Mouse (Mus musculus): Measurements from ENCODE around the gene Togaram2. TPM values are rescaled to one million over a fixed set of nuclear protein-coding genes. Genes with fewer than 3 reads are reported as not detected.
"Not testable (repeated sequence)": the region's sequence is repeated elsewhere in the genome, so short reads cannot be mapped to it uniquely, and the experiment has no call there.

Gene Togaram2
- polyA plus RNA-seq, 1 experiment from 2014 or later = not detected

- no peak for ATAC-seq (ENCODE audit: insufficient number of reproducible peaks, insufficient read depth, low FRiP score, low TSS enrichment)
- Histone ChIP-seq H3K9ac (no peak overlapping the region), H3K4me1 (0 out of 2 replicates have a peak, but pooled peaks cover 7% of the 10 kb centered on the region), H3K27ac (no peak overlapping the region), H3K27me3 (no peaks in the 10 kb centered on the region), H3K4me2 (replicated peaks) (no peak overlapping the region), H3K9me3 (no peaks in the 10 kb centered on the region), H3K36me3 (no peaks in the 10 kb centered on the region), H3K4me3 (no peak overlapping the region)
- 82% methylated on average over 9 of the region's 9 CpGs for WGBS
These were observed 73.1 kb downstream of the Togaram2 start for GRCm38 (mm10) chr17:71746114-71746513.

- no peaks in the 10 kb centered on the region for H3K9me3 ChIP-seq
- no peaks in the 10 kb centered on the region for H3K27me3 ChIP-seq
- H3K4me3 ChIP-seq = no peak overlapping the region
- H3K27ac ChIP-seq = no peak overlapping the region
- no peak overlapping the region for H3K4me2 ChIP-seq (replicated peaks)
- H3K36me3 ChIP-seq = no peaks in the 10 kb centered on the region
- H3K4me1 ChIP-seq = 0 out of 2 replicates have a peak, but pooled peaks cover 7% of the 10 kb centered on the region
- ATAC-seq (ENCODE audit: insufficient number of reproducible peaks, insufficient read depth, low FRiP score, low TSS enrichment) = no peak
- 78% methylated on average over 8 of the region's 8 CpGs for WGBS
- no peak overlapping the region for H3K9ac ChIP-seq
These were observed 74.5 kb downstream of the Togaram2 start for GRCm38 (mm10) chr17:71747561-71747960.

- H3K4me3 ChIP-seq = no peak overlapping the region
- no peak for ATAC-seq (ENCODE audit: insufficient number of reproducible peaks, insufficient read depth, low FRiP score, low TSS enrichment)
- H3K4me2 ChIP-seq (replicated peaks) = no peak overlapping the region
- no peak overlapping the region for H3K27ac ChIP-seq
- WGBS = 82% methylated on average over 9 of the region's 9 CpGs
- H3K9ac ChIP-seq = no peak overlapping the region
- H3K9me3 ChIP-seq = no peaks in the 10 kb centered on the region
- no peaks in the 10 kb centered on the region for H3K27me3 ChIP-seq
- no peaks in the 10 kb centered on the region for H3K36me3 ChIP-seq
- H3K4me1 ChIP-seq = no peaks in the 10 kb centered on the region
These were observed 76.6 kb downstream of the Togaram2 start for GRCm38 (mm10) chr17:71749616-71750168.

GRCm38 (mm10) chr17:71752831-71753230 lies 79.8 kb downstream of the Togaram2 start, which contains the start of gene Pcare:
Gene Pcare, minus strand, starts transcription at chr17:71752894.
- H3K4me2 ChIP-seq (replicated peaks) = no peak within 1 kb of the TSS
- no peaks in the 10 kb centered on the region for H3K9me3 ChIP-seq
- H3K27me3 ChIP-seq = no peaks in the 10 kb centered on the region
- no peak within 1 kb of the TSS for H3K9ac ChIP-seq
- H3K36me3 ChIP-seq = no peaks in the 10 kb centered on the region
- H3K27ac ChIP-seq = no peak within 1 kb of the TSS
- no peak within 1 kb of the TSS for H3K4me3 ChIP-seq
- 53% methylated on average over 10 of the region's 10 CpGs for WGBS
- H3K4me1 ChIP-seq = no peaks in the 10 kb centered on the region
- ATAC-seq (ENCODE audit: insufficient number of reproducible peaks, insufficient read depth, low FRiP score, low TSS enrichment) = no peak

- H3K4me2 ChIP-seq (replicated peaks) = no peak overlapping the region
- peaks cover 4% of the 10 kb centered on the region; the same call in 1 of the 2 replicates for H3K9me3 ChIP-seq
- WGBS = 79% methylated on average over 7 of the region's 7 CpGs
- ATAC-seq (ENCODE audit: insufficient number of reproducible peaks, insufficient read depth, low FRiP score, low TSS enrichment) = no peak
- no peak overlapping the region for H3K9ac ChIP-seq
- H3K4me1 ChIP-seq = no peaks in the 10 kb centered on the region
- no peaks in the 10 kb centered on the region for H3K27me3 ChIP-seq
- no peak overlapping the region for H3K27ac ChIP-seq
- H3K36me3 ChIP-seq = no peaks in the 10 kb centered on the region
- H3K4me3 ChIP-seq = no peak overlapping the region
These were observed 87.5 kb downstream of the Togaram2 start for GRCm38 (mm10) chr17:71760536-71760935.

- not testable (repeated sequence) for H3K4me1 ChIP-seq; ATAC-seq (ENCODE audit: insufficient number of reproducible peaks, insufficient read depth, low FRiP score, low TSS enrichment); H3K4me3 ChIP-seq; H3K9ac ChIP-seq; H3K27me3 ChIP-seq; H3K36me3 ChIP-seq; H3K9me3 ChIP-seq; H3K4me2 ChIP-seq (replicated peaks); H3K27ac ChIP-seq
- WGBS = 58% methylated on average over 1 of the region's 1 CpGs
These were observed 95.1 kb downstream of the Togaram2 start, which contains the start of gene Clip4 for GRCm38 (mm10) chr17:71768173-71768572. Gene Clip4, plus strand, starts transcription at chr17:71768473.

- no peaks in the 10 kb centered on the region for H3K36me3 ChIP-seq
- WGBS = 24% methylated on average over 6 of the region's 6 CpGs
- H3K9ac ChIP-seq = no peak overlapping the region
- no peak overlapping the region for H3K4me3 ChIP-seq
- H3K4me2 ChIP-seq (replicated peaks) = no peak overlapping the region
- no peaks in the 10 kb centered on the region for H3K27me3 ChIP-seq
- no peaks in the 10 kb centered on the region for H3K4me1 ChIP-seq
- H3K27ac ChIP-seq = no peak overlapping the region
- ATAC-seq (ENCODE audit: insufficient number of reproducible peaks, insufficient read depth, low FRiP score, low TSS enrichment) = no peak
- no peaks in the 10 kb centered on the region for H3K9me3 ChIP-seq
These were observed 96.5 kb downstream of the Togaram2 start for GRCm38 (mm10) chr17:71769564-71769963.

GRCm38 (mm10) chr17:71770696-71771095 lies 97.6 kb downstream of the Togaram2 start:
- Histone ChIP-seq H3K4me3 (no peak overlapping the region), H3K9ac (no peak overlapping the region), H3K4me1 (no peaks in the 10 kb centered on the region), H3K9me3 (no peaks in the 10 kb centered on the region), H3K27ac (no peak overlapping the region), H3K27me3 (no peaks in the 10 kb centered on the region), H3K4me2 (replicated peaks) (no peak overlapping the region), H3K36me3 (no peaks in the 10 kb centered on the region)
- WGBS = 86% methylated on average over 3 of the region's 3 CpGs
- no peak for ATAC-seq (ENCODE audit: insufficient number of reproducible peaks, insufficient read depth, low FRiP score, low TSS enrichment)

GRCm38 (mm10) chr17:71774173-71774572 lies 101.1 kb downstream of the Togaram2 start:
- Histone ChIP-seq H3K27ac (no peak overlapping the region), H3K4me2 (replicated peaks) (no peak overlapping the region), H3K9me3 (0 out of 2 replicates have a peak, but pooled peaks cover 7% of the 10 kb centered on the region), H3K27me3 (no peaks in the 10 kb centered on the region), H3K4me1 (no peaks in the 10 kb centered on the region), H3K36me3 (no peaks in the 10 kb centered on the region), H3K9ac (no peak overlapping the region), H3K4me3 (no peak overlapping the region)
- WGBS = 73% methylated on average over 4 of the region's 4 CpGs
- no peak for ATAC-seq (ENCODE audit: insufficient number of reproducible peaks, insufficient read depth, low FRiP score, low TSS enrichment)

- Histone ChIP-seq H3K27ac (no peak overlapping the region), H3K27me3 (no peaks in the 10 kb centered on the region), H3K9me3 (0 out of 2 replicates have a peak, but pooled peaks cover 7% of the 10 kb centered on the region), H3K4me3 (no peak overlapping the region), H3K4me1 (no peaks in the 10 kb centered on the region), H3K36me3 (no peaks in the 10 kb centered on the region), H3K4me2 (replicated peaks) (no peak overlapping the region), H3K9ac (no peak overlapping the region)
- ATAC-seq (ENCODE audit: insufficient number of reproducible peaks, insufficient read depth, low FRiP score, low TSS enrichment) = no peak
- 78% methylated on average over 4 of the region's 4 CpGs for WGBS
These were observed 102.2 kb downstream of the Togaram2 start for GRCm38 (mm10) chr17:71775279-71775678.

GRCm38 (mm10) chr17:71778696-71779095 lies 105.6 kb downstream of the Togaram2 start:
- Histone ChIP-seq H3K9me3 (0 out of 2 replicates have a peak, but pooled peaks cover 7% of the 10 kb centered on the region), H3K27me3 (peaks cover 12% of the 10 kb centered on the region), H3K4me2 (replicated peaks) (no peak overlapping the region), H3K4me3 (no peak overlapping the region), H3K36me3 (no peaks in the 10 kb centered on the region), H3K27ac (no peak overlapping the region), H3K4me1 (peaks cover 6% of the 10 kb centered on the region; the same call in 1 of the 2 replicates), H3K9ac (no peak overlapping the region)
- no peak for ATAC-seq (ENCODE audit: insufficient number of reproducible peaks, insufficient read depth, low FRiP score, low TSS enrichment)
- WGBS = 74% methylated on average over 3 of the region's 3 CpGs
